Mouse (Mus musculus) bone marrow macrophage, adult 2 months (primary cell): ENCODE results near the gene Gm4353.

ENCODE experiments used
- CTCF ChIP-seq: IDR thresholded peaks from 2 replicates; pipeline ENCODE4 v1.5.1; 2012; ENCODE audit warnings: low read depth, mild to moderate bottlenecking, low read length, moderate library complexity
- POLR2A ChIP-seq: IDR thresholded peaks from 2 replicates; pipeline ENCODE4 v1.6.1; 2012; ENCODE audit warnings: mild to moderate bottlenecking, low read depth, low read length, borderline replicate concordance

DNA sequence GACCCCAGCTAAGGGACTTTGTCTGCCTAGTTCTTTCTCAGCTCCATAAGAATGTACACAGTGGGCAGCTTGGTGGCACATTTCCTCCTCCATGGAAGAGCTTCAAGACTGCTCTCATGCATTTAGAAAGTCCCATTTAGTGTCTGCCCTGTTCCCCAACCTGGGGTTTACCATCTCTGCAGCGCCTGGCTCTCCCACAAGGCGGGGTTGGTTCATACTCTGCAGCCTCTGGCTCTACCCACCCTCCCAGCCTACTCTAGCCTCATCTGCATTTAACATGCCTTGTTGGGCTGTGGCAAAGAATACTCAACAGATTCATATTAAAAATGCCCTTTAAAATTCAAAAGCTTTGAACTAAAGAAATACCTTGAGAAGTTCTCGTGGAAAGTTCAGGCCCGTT is 36.3 kb upstream of the Gm4353 start:
- no peak for TF ChIP-seq CTCF
- no peak for TF ChIP-seq POLR2A
